Mouse (Mus musculus): ENCODE results near the gene Retreg1.

DNA sequence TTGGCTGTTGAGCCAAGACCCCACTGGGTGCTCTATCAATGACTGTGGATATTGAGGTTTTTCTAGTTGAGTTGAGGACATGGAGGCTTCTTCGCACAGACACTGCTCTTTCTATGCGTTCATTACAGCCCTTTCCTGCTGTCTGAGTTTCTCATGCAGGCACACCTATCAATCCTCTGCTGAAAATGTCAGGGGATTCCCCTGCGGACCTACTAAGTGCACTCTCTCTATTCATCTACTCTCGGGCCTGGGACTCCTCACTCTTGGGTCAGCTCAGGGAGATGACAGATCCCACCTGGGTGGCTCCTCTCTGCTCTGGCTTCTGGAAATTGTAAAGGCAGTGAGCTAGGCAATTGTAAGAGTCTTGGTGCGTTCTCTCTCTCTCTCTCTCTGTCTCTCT, 117.3 kb downstream of the Retreg1 start:
- TF ChIP-seq CHD2 (IDR thresholded peaks at IDR 0.05; ENCODE audit: low read depth, low read length), result no peak
- no peak for TF ChIP-seq ZC3H11A (IDR thresholded peaks at IDR 0.05; ENCODE audit: borderline replicate concordance, low read depth, low read length)
- TF ChIP-seq MAFK (IDR thresholded peaks at IDR 0.05; ENCODE audit: insufficient read depth, low read depth, low read length), result no peak
- no peak for TF ChIP-seq ZNF384 (IDR thresholded peaks at IDR 0.05; ENCODE audit: low read depth, low read length)
